Mouse (Mus musculus) ES-E14 (cell line): ENCODE measurements at regions not wholly inside any gene's neighbourhood (a gene's known extent, or its start where the extent isn't known, plus 50 kb on each side); places are given as distances from the start of the nearest gene placed in this dataset.

ENCODE experiments used
- DNase-seq: peaks from one replicate; pipeline ENCODE4 v3.0.0-alpha.2; 2013; ENCODE audit warnings: low read depth, low spot score
- H3K27ac ChIP-seq: 2 replicates; pipeline ENCODE4 v1.5.1; 2012; ENCODE audit warnings: low read depth, mild to moderate bottlenecking, low read length, moderate library complexity, mixed read lengths; ENCODE audit not compliant: poor library complexity, insufficient read depth, severe bottlenecking
- H3K36me3 ChIP-seq: 2 replicates; pipeline ENCODE4 v1.6.1; 2012; ENCODE audit warnings: mild to moderate bottlenecking, low read length, moderate library complexity, mixed read lengths; ENCODE audit not compliant: control insufficient read depth, poor library complexity, insufficient read depth, severe bottlenecking
- H3K4me1 ChIP-seq, 2 experiments: fragments of 150-350 bp in 1 of 2; sonication (generic) in 1 of 2; 2 replicates each; pipeline ENCODE4 v1.6.1; 2012; ENCODE audit warnings: low read length in 2 of 2, mild to moderate bottlenecking in 1 of 2, mixed read lengths in 1 of 2; ENCODE audit not compliant: control insufficient read depth in 2 of 2, insufficient read depth in 2 of 2, poor library complexity in 1 of 2
- H3K4me3 ChIP-seq, 2 experiments: fragments of 150-350 bp in 1 of 2; sonication (generic) in 1 of 2; 2 replicates each; pipeline ENCODE4 v1.5.1; 2012; ENCODE audit warnings: low read length in 2 of 2, low read depth in 1 of 2, mild to moderate bottlenecking in 1 of 2, mixed read lengths in 1 of 2; ENCODE audit not compliant: insufficient read depth in 1 of 2, poor library complexity in 1 of 2, severe bottlenecking in 1 of 2
- H3K9ac ChIP-seq: 2 replicates; pipeline ENCODE4 v1.6.1; 2012; ENCODE audit warnings: low read depth, mild to moderate bottlenecking, low read length, mixed read lengths; ENCODE audit not compliant: poor library complexity, insufficient read depth, severe bottlenecking
- H3K9me3 ChIP-seq: fragments of 150-350 bp; sonication (generic); 2 replicates; pipeline ENCODE4 v1.6.1; 2012; ENCODE audit warnings: low read depth, mild to moderate bottlenecking, low read length; ENCODE audit not compliant: control insufficient read depth, insufficient read depth
- CHD2 ChIP-seq: IDR thresholded peaks from 2 replicates; pipeline ENCODE4 v1.6.1; 2014; ENCODE audit warnings: mild to moderate bottlenecking, low read depth, low read length, inconsistent platforms
- HCFC1 ChIP-seq: IDR thresholded peaks from 2 replicates; pipeline ENCODE4 v1.6.1; 2012; ENCODE audit warnings: low read length, inconsistent platforms, borderline replicate concordance; ENCODE audit not compliant: insufficient read depth
- MAFK ChIP-seq: IDR thresholded peaks from 2 replicates; pipeline ENCODE4 v1.6.1; 2014; ENCODE audit warnings: mild to moderate bottlenecking, low read depth, low read length, inconsistent platforms; ENCODE audit not compliant: insufficient read depth
- ZC3H11A ChIP-seq: IDR thresholded peaks from 2 replicates; pipeline ENCODE4 v1.6.1; 2012; ENCODE audit warnings: low read depth, mild to moderate bottlenecking, inconsistent platforms, low read length, borderline replicate concordance
- ZNF384 ChIP-seq: IDR thresholded peaks from 2 replicates; pipeline ENCODE4 v1.6.1; 2012; ENCODE audit warnings: low read depth, low read length, inconsistent platforms
- in situ Hi-C, 2 experiments: fragments of 600-800 bp; cut with MboI; formaldehyde crosslinking; loops; one replicate each; pipeline ENCODE4 v1.15.1; 2025; ENCODE audit warnings: low sequenced_read_pairs in 2 of 2, inconsistent platforms in 1 of 2; ENCODE audit not compliant: unreplicated experiment in 2 of 2

DNA sequence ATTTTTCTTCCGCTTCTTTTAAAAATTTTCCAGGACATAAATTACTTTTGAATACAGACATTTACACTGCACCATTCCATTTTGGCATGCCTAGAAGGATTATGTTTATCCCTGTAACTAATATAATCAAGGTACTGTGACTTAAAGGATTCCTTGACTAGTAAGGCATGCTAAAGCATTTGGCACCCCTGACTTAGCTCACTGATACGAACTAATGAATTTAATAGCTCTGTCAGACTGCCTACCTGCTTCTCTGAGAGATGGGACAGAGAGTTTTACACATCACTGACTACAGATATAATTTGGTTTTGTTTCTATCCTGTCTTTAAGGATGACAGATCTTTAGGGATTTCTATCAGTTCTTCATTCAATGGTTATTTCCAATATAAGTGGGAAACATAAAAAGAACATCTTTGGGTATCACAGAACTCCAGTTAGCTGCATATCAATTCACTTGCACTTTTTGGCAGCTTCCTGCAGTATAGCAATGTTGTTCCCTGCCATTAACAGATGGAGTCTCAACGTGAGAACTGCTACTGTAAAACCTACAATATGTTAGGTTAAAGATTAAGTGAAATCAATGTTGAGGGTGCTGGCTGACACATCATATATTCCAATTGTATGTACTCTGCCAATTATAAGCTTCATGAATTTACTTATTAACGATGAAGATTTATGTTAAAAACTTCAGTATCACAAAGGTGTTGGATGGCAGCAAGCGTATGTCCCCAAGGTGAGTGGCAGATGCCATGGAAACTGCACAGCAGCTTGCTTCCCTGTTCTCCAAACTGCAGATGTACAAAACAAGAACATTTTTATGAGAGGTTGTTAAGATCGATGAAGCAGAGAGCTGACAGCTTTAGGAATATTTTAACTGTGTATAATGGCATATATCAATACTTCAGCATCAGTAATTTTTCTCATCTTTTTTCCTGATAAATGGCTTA, 572.8 kb downstream of the Tpm3-rs7 start:
- Histone ChIP-seq H3K9me3 (no peaks in the 10 kb centered on the region), H3K4me3 (no peak overlapping the region), H3K4me1 (no peaks in the 10 kb centered on the region), H3K9ac (no peak overlapping the region), H3K27ac (no peak overlapping the region), H3K36me3 (no peaks in the 10 kb centered on the region)
- in situ Hi-C loops: no loop called here
- TF ChIP-seq CHD2 (no peak), HCFC1 (no peak), ZC3H11A (no peak), MAFK (no peak), ZNF384 (no peak)
- no peak for DNase-seq

GRCm38 (mm10) chr14:113930779-113931178, 616.4 kb downstream of the Tpm3-rs7 start:
- H3K27ac ChIP-seq: no peak overlapping the region
- in situ Hi-C loops: no loop called here
- TF ChIP-seq HCFC1 (no peak), ZC3H11A (no peak), ZNF384 (no peak), CHD2 (no peak), MAFK (no peak)

GRCm38 (mm10) chr14:113933841-113934240, 619.4 kb downstream of the Tpm3-rs7 start:
- TF ChIP-seq MAFK (no peak), CHD2 (no peak), ZNF384 (no peak), ZC3H11A (no peak), HCFC1 (no peak)
- DNase-seq: no peak
- H3K9ac ChIP-seq: no peak overlapping the region

More at GRCm38 (mm10) chr14:113930779-113931178, 616.4 kb downstream of the Tpm3-rs7 start:
- DNase-seq: no peak
- Histone ChIP-seq H3K9ac (no peak overlapping the region), H3K9me3 (no peaks in the 10 kb centered on the region), H3K4me3 (no peak overlapping the region), H3K36me3 (no peaks in the 10 kb centered on the region), H3K4me1 (no peaks in the 10 kb centered on the region)

More at GRCm38 (mm10) chr14:113933841-113934240, 619.4 kb downstream of the Tpm3-rs7 start:
- H3K4me3 ChIP-seq: no peak overlapping the region
- H3K9me3 ChIP-seq: no peaks in the 10 kb centered on the region
- in situ Hi-C loops: no loop called here
- no peaks in the 10 kb centered on the region for H3K36me3 ChIP-seq
- no peak overlapping the region for H3K27ac ChIP-seq
- no peaks in the 10 kb centered on the region for H3K4me1 ChIP-seq
